14 mouse cellular contexts compared by ENCODE assay signal in genomic region chr15:59201386-59201785, GRCm38 (mm10).
DNase-seq lines count a peak whose midpoint lies in the region; ATAC-seq and TF ChIP-seq lines count a peak whose summit lies in the region.
"Had no signal": no experiment of that assay in that cellular context is flagged by ENCODE, and none has a peak within 500 bp of the region (broad histone marks: within the 10 kb centered on the region; RNA-seq: fewer than 3 reads in every experiment).

No protein-coding gene starts in this region.

- ATAC-seq in liver, postnatal 0 days, result no peak
- ATAC-seq in heart, embryonic 16.5 days (replicated peaks; ENCODE audit: extremely low read depth, insufficient read depth, low FRiP score), result no peak
- ATAC-seq in forebrain, embryonic 16.5 days, result no peak
- ATAC-seq: forebrain, embryonic 14.5 days; inflammation-experienced regulatory T-cells, adult 6 months; midbrain, embryonic 13.5 days had no signal

- TF ChIP-seq EP300 in liver, postnatal 0 days (IDR thresholded peaks at IDR 0.05; ENCODE audit: low read depth), result no peak

- no peaks in the 10 kb centered on the region for H3K27me3 ChIP-seq in liver, postnatal 0 days (ENCODE audit: insufficient read depth, low read length)
- no peaks in the 10 kb centered on the region for H3K27me3 ChIP-seq in heart, embryonic 16.5 days (ENCODE audit: control insufficient read depth, insufficient read depth, low read length)
- H3K27me3 ChIP-seq in forebrain, embryonic 16.5 days (replicated peaks; ENCODE audit: control insufficient read depth, insufficient read depth, low read length), result no peaks in the 10 kb centered on the region
- H3K27me3 ChIP-seq: midbrain, embryonic 13.5 days had no signal

- H3K4me1 ChIP-seq in liver, postnatal 0 days (ENCODE audit: insufficient read depth), result 0 out of 2 replicates have a peak, but pooled peaks cover 6% of the 10 kb centered on the region
- peaks cover 60% of the 10 kb centered on the region for H3K4me1 ChIP-seq in heart, embryonic 16.5 days (ENCODE audit: control insufficient read depth, insufficient read depth, low read length)
- H3K4me1 ChIP-seq in forebrain, embryonic 16.5 days (replicated peaks; ENCODE audit: control insufficient read depth, insufficient read depth, low read length), result peaks cover 10% of the 10 kb centered on the region

- no peak for TF ChIP-seq CTCF in liver, postnatal 0 days (IDR thresholded peaks at IDR 0.05; ENCODE audit: low read depth)

- WGBS in liver, postnatal 0 days (ENCODE audit: insufficient replicate concordance), result 66% methylated on average over 7 of the region's 7 CpGs
- 36% methylated on average over 7 of the region's 7 CpGs for WGBS in heart, embryonic 16.5 days
- WGBS in forebrain, embryonic 16.5 days, result 75% methylated on average over 7 of the region's 7 CpGs

- no peak overlapping the region for H3K4me3 ChIP-seq in liver, postnatal 0 days (ENCODE audit: low read depth, low read length)
- H3K4me3 ChIP-seq in heart, embryonic 16.5 days (ENCODE audit: low read length), result no peak overlapping the region
- H3K4me3 ChIP-seq in forebrain, embryonic 16.5 days (replicated peaks; ENCODE audit: low read length), result no peak overlapping the region
- H3K4me3 ChIP-seq: midbrain, embryonic 13.5 days; myocyte had no signal

- DNase-seq in heart, adult 8-10 months (ENCODE audit: low spot score), result peak; percentile 17
- DNase-seq in heart, postnatal 4 days, result no peak
- peak; percentile 13 for DNase-seq in liver
- DNase-seq in liver, postnatal 0 days, result no peak
- DNase-seq in adipocyte (ENCODE audit: low spot score), result peak; percentile 34
- DNase-seq in gastrocnemius, postnatal 36 days, result no peak
- DNase-seq: adrenal gland, adult 8-10 months had no signal

- H3K9me3 ChIP-seq in liver, postnatal 0 days (ENCODE audit: low read length), result no peaks in the 10 kb centered on the region
- no peaks in the 10 kb centered on the region for H3K9me3 ChIP-seq in heart, embryonic 16.5 days (replicated peaks; ENCODE audit: control insufficient read depth, low read length)
- H3K9me3 ChIP-seq in forebrain, embryonic 16.5 days (ENCODE audit: control insufficient read depth, low read length), result no peaks in the 10 kb centered on the region
- H3K9me3 ChIP-seq: G1E; midbrain, embryonic 13.5 days had no signal

- no peak overlapping the region for H3K27ac ChIP-seq in liver, postnatal 0 days (ENCODE audit: low read depth)
- peak overlapping the region; percentile 76; the same call in 1 of the 2 replicates for H3K27ac ChIP-seq in heart, embryonic 16.5 days (ENCODE audit: low read length)
- no peak overlapping the region for H3K27ac ChIP-seq in forebrain, embryonic 16.5 days (ENCODE audit: low read length)
- H3K27ac ChIP-seq: midbrain, embryonic 13.5 days had no signal

- intact Hi-C loops in gastrocnemius, postnatal 36 days (cut with DNase I), result loop anchor here (5.0 kb wide), 2 partner anchors 91 to 229 kb away; no protein-coding TSS in a partner anchor

- H3K9ac ChIP-seq in liver, postnatal 0 days (replicated peaks), result no peak overlapping the region
- no peak overlapping the region for H3K9ac ChIP-seq in heart, embryonic 16.5 days (ENCODE audit: low read length)
- no peak overlapping the region for H3K9ac ChIP-seq in forebrain, embryonic 16.5 days (replicated peaks; ENCODE audit: low read depth, low read length)
- H3K9ac ChIP-seq: midbrain, embryonic 13.5 days had no signal

- H3K4me2 ChIP-seq in liver, postnatal 0 days (ENCODE audit: low read depth, low read length), result no peak overlapping the region
- H3K4me2 ChIP-seq in heart, embryonic 16.5 days (ENCODE audit: low read depth, low read length), result no peak overlapping the region
- H3K4me2 ChIP-seq in forebrain, embryonic 16.5 days (ENCODE audit: low read length), result no peak overlapping the region
- H3K4me2 ChIP-seq: midbrain, embryonic 13.5 days had no signal

- H3K36me3 ChIP-seq in liver, postnatal 0 days (replicated peaks; ENCODE audit: insufficient read depth, low read length), result no peaks in the 10 kb centered on the region
- H3K36me3 ChIP-seq in heart, embryonic 16.5 days (ENCODE audit: control insufficient read depth, insufficient read depth), result no peaks in the 10 kb centered on the region
- H3K36me3 ChIP-seq in forebrain, embryonic 16.5 days (ENCODE audit: control insufficient read depth, insufficient read depth), result no peaks in the 10 kb centered on the region
- H3K36me3 ChIP-seq: G1E; midbrain, embryonic 13.5 days had no signal

Comparison
In these comparisons a context has a peak if more than half of its experiments do, and no peak if none do; other contexts are left out.
1. DNase-seq: peak in heart, adult 8-10 months (single experiment), liver (single experiment) and adipocyte (single experiment); none in heart, postnatal 4 days (single experiment), liver, postnatal 0 days (single experiment) and gastrocnemius, postnatal 36 days (0 of 2).